Mouse (Mus musculus): ENCODE results near the gene Sarm1.

GRCm38 (mm10) chr11:78475289-78475688 is 22.3 kb downstream of the Sarm1 start:
- TF ChIP-seq CTCF (IDR thresholded peaks at IDR 0.05; ENCODE audit: low read depth, low read length) (no peak), POLR2A (IDR thresholded peaks at IDR 0.05; ENCODE audit: borderline replicate concordance, low read depth, low read length) (no peak)
